Mouse (Mus musculus): ENCODE results near the gene Slc37a1. TPM values are rescaled to one million over a fixed set of nuclear protein-coding genes. Genes with fewer than 3 reads are reported as not detected.

The Slc37a1 gene
- polyA plus RNA-seq, 1 experiment from 2014 or later: 10.4 TPM

- no peak for ATAC-seq
- Histone ChIP-seq H3K4me2 (no peak overlapping the region), H3K4me1 (peaks cover 13% of the 10 kb centered on the region), H3K36me3 (ENCODE audit: poor library complexity, severe bottlenecking) (peaks cover 8% of the 10 kb centered on the region; the same call in 1 of the 2 replicates), H3K27ac (peak overlapping the region; percentile 31; the same call in 1 of the 2 replicates), H3K9ac (peak overlapping the region; percentile 34; the same call in 1 of the 2 replicates), H3K9me3 (replicated peaks) (no peaks in the 10 kb centered on the region; the same call in 1 of the 2 replicates), H3K27me3 (no peaks in the 10 kb centered on the region), H3K4me3 (no peak overlapping the region)
- WGBS: 18% methylated on average over 13 of the region's 13 CpGs
Observed at GRCm38 (mm10) chr17:31315046-31315792, 28.6 kb downstream of the Slc37a1 start.

- Histone ChIP-seq H3K36me3 (ENCODE audit: poor library complexity, severe bottlenecking) (peaks cover 9% of the 10 kb centered on the region), H3K27me3 (no peaks in the 10 kb centered on the region), H3K27ac (no peak overlapping the region), H3K4me3 (no peak overlapping the region), H3K9me3 (replicated peaks) (no peaks in the 10 kb centered on the region), H3K4me2 (no peak overlapping the region), H3K9ac (no peak overlapping the region), H3K4me1 (peaks cover 13% of the 10 kb centered on the region)
- ATAC-seq: no peak
- 80% methylated on average over 6 of the region's 6 CpGs for WGBS
Observed at GRCm38 (mm10) chr17:31315993-31316392, 29.4 kb downstream of the Slc37a1 start.

- Histone ChIP-seq H3K9me3 (replicated peaks) (no peaks in the 10 kb centered on the region), H3K27ac (no peak overlapping the region), H3K36me3 (ENCODE audit: poor library complexity, severe bottlenecking) (peaks cover 12% of the 10 kb centered on the region), H3K4me1 (peaks cover 13% of the 10 kb centered on the region), H3K4me2 (no peak overlapping the region), H3K27me3 (no peaks in the 10 kb centered on the region), H3K4me3 (no peak overlapping the region), H3K9ac (no peak overlapping the region)
- 94% methylated on average over 3 of the region's 3 CpGs for WGBS
- ATAC-seq: no peak
Observed at GRCm38 (mm10) chr17:31316998-31317397, 30.4 kb downstream of the Slc37a1 start.

GRCm38 (mm10) chr17:31317521-31318272, 31.1 kb downstream of the Slc37a1 start:
- 49% methylated on average over 22 of the region's 22 CpGs for WGBS
- Histone ChIP-seq H3K4me3 (no peak overlapping the region), H3K4me2 (no peak overlapping the region), H3K27ac (no peak overlapping the region), H3K36me3 (ENCODE audit: poor library complexity, severe bottlenecking) (peaks cover 12% of the 10 kb centered on the region), H3K4me1 (peaks cover 13% of the 10 kb centered on the region), H3K9ac (no peak overlapping the region), H3K9me3 (replicated peaks) (no peaks in the 10 kb centered on the region), H3K27me3 (no peaks in the 10 kb centered on the region)
- ATAC-seq: no peak

- Histone ChIP-seq H3K27ac (no peak overlapping the region), H3K4me1 (peaks cover 13% of the 10 kb centered on the region), H3K4me2 (no peak overlapping the region), H3K9ac (no peak overlapping the region), H3K4me3 (no peak overlapping the region), H3K9me3 (replicated peaks) (no peaks in the 10 kb centered on the region), H3K36me3 (ENCODE audit: poor library complexity, severe bottlenecking) (peaks cover 12% of the 10 kb centered on the region), H3K27me3 (no peaks in the 10 kb centered on the region)
- 94% methylated on average over 19 of the region's 19 CpGs for WGBS
- no peak for ATAC-seq
Observed at GRCm38 (mm10) chr17:31318906-31319767, 32.5 kb downstream of the Slc37a1 start.

GRCm38 (mm10) chr17:31321425-31321824, 34.8 kb downstream of the Slc37a1 start:
- peaks cover 11% of the 10 kb centered on the region for H3K36me3 ChIP-seq (ENCODE audit: poor library complexity, severe bottlenecking)
- H3K4me3 ChIP-seq: no peak overlapping the region
- no peak overlapping the region for H3K27ac ChIP-seq
- WGBS: 72% methylated on average over 12 of the region's 12 CpGs
- no peak overlapping the region for H3K9ac ChIP-seq
- no peak overlapping the region for H3K4me2 ChIP-seq
- H3K27me3 ChIP-seq: no peaks in the 10 kb centered on the region
- no peak for ATAC-seq
- H3K9me3 ChIP-seq (replicated peaks): no peaks in the 10 kb centered on the region
- peaks cover 4% of the 10 kb centered on the region; the same call in 1 of the 2 replicates for H3K4me1 ChIP-seq

- ATAC-seq: no peak
- Histone ChIP-seq H3K9ac (no peak overlapping the region), H3K27ac (no peak overlapping the region), H3K4me1 (peaks cover 13% of the 10 kb centered on the region), H3K27me3 (no peaks in the 10 kb centered on the region), H3K9me3 (replicated peaks) (no peaks in the 10 kb centered on the region), H3K36me3 (ENCODE audit: poor library complexity, severe bottlenecking) (peaks cover 5% of the 10 kb centered on the region; the same call in 1 of the 2 replicates), H3K4me2 (no peak overlapping the region), H3K4me3 (no peak overlapping the region)
- 87% methylated on average over 4 of the region's 4 CpGs for WGBS
Observed at GRCm38 (mm10) chr17:31322446-31322845, 35.9 kb downstream of the Slc37a1 start.

- 90% methylated on average over 4 of the region's 4 CpGs for WGBS
- Histone ChIP-seq H3K9ac (no peak overlapping the region), H3K27me3 (no peaks in the 10 kb centered on the region), H3K27ac (no peak overlapping the region), H3K9me3 (replicated peaks) (no peaks in the 10 kb centered on the region), H3K36me3 (ENCODE audit: poor library complexity, severe bottlenecking) (peaks cover 5% of the 10 kb centered on the region; the same call in 1 of the 2 replicates), H3K4me3 (no peak overlapping the region), H3K4me2 (no peak overlapping the region), H3K4me1 (peaks cover 13% of the 10 kb centered on the region)
- no peak for ATAC-seq
Observed at GRCm38 (mm10) chr17:31323379-31323778, 36.8 kb downstream of the Slc37a1 start.

- ATAC-seq: no peak
Observed at GRCm38 (mm10) chr17:31324227-31324626, 37.6 kb downstream of the Slc37a1 start.

GRCm38 (mm10) chr17:31325451-31326219, 39.0 kb downstream of the Slc37a1 start:
- Histone ChIP-seq H3K9me3 (replicated peaks) (no peaks in the 10 kb centered on the region), H3K9ac (no peak overlapping the region), H3K27me3 (no peaks in the 10 kb centered on the region), H3K4me3 (no peak overlapping the region), H3K36me3 (ENCODE audit: poor library complexity, severe bottlenecking) (peaks cover 5% of the 10 kb centered on the region; the same call in 1 of the 2 replicates), H3K4me2 (no peak overlapping the region), H3K4me1 (peaks cover 13% of the 10 kb centered on the region), H3K27ac (no peak overlapping the region)
- 73% methylated on average over 13 of the region's 13 CpGs for whole genome bisulfite sequencing
- no peak for ATAC-seq

More at GRCm38 (mm10) chr17:31324227-31324626, 37.6 kb downstream of the Slc37a1 start:
- Histone ChIP-seq H3K4me1 (peaks cover 13% of the 10 kb centered on the region), H3K36me3 (ENCODE audit: poor library complexity, severe bottlenecking) (peaks cover 5% of the 10 kb centered on the region; the same call in 1 of the 2 replicates), H3K9me3 (replicated peaks) (no peaks in the 10 kb centered on the region), H3K27ac (no peak overlapping the region), H3K4me2 (no peak overlapping the region), H3K9ac (no peak overlapping the region), H3K4me3 (no peak overlapping the region), H3K27me3 (no peaks in the 10 kb centered on the region)
- WGBS: 92% methylated on average over 8 of the region's 8 CpGs

GRCm38 (mm10) chr17:31326220-31326852, 39.7 kb downstream of the Slc37a1 start:
- Histone ChIP-seq H3K4me1 (peaks cover 13% of the 10 kb centered on the region), H3K9ac (no peak overlapping the region), H3K9me3 (replicated peaks) (no peaks in the 10 kb centered on the region), H3K4me2 (no peak overlapping the region), H3K4me3 (no peak overlapping the region), H3K27ac (peak overlapping the region; percentile 32; the same call in 1 of the 2 replicates), H3K27me3 (no peaks in the 10 kb centered on the region), H3K36me3 (ENCODE audit: poor library complexity, severe bottlenecking) (no peaks in the 10 kb centered on the region; the same call in 1 of the 2 replicates)
- no peak for ATAC-seq
- WGBS: 46% methylated on average over 9 of the region's 9 CpGs

Measured in forebrain, embryonic 13.5 days (tissue).